ENCODE assay signal across 20 mouse cellular contexts in the genomic region with DNA sequence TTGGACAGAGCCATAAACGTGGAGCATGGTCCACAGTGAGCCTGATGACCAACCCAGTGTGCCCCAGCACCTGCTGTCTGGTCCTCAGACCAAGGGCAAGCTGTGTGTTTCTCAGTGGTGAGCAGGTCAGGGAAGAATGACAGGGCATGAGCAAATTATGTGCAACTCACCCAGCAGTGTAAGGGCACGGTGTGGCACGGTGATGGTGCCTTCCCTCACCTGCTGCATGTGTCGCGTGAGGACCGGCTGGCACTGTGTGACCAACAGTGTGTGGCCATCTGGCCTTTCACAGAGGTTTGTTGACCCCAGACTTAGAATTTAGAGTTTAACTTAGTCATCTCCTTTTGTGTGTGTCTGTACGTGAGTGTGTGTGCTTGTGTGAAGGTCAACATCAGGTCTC. TPM values are rescaled to one million over a fixed set of nuclear protein-coding genes. Genes with fewer than 3 reads are reported as not detected.
DNase-seq lines count a peak whose midpoint lies in the region; ATAC-seq and TF ChIP-seq lines count a peak whose summit lies in the region.
"Had no signal": no experiment of that assay in that cellular context is flagged by ENCODE, and none has a peak within 500 bp of the region (broad histone marks: within the 10 kb centered on the region; RNA-seq: fewer than 3 reads in every experiment).

No protein-coding gene starts in this region.

- H3K36me3 ChIP-seq in heart, embryonic 11.5 days (ENCODE audit: control insufficient read depth, insufficient read depth, low read length) = no peaks in the 10 kb centered on the region
- no peaks in the 10 kb centered on the region for H3K36me3 ChIP-seq in heart, embryonic 10.5 days
- H3K36me3 ChIP-seq in C2C12 (ENCODE audit: control insufficient read depth, insufficient read depth) = no peaks in the 10 kb centered on the region
- no peaks in the 10 kb centered on the region for H3K36me3 ChIP-seq in liver, embryonic 13.5 days
- H3K36me3 ChIP-seq in liver, postnatal 0 days (replicated peaks; ENCODE audit: insufficient read depth, low read length) = no peaks in the 10 kb centered on the region
- H3K36me3 ChIP-seq in limb, embryonic 10.5 days = no peaks in the 10 kb centered on the region
- no peaks in the 10 kb centered on the region for H3K36me3 ChIP-seq in hindbrain, embryonic 16.5 days (ENCODE audit: control insufficient read depth, insufficient read depth, low read length)
- H3K36me3 ChIP-seq: embryonic facial prominence, embryonic 15.5 days; heart, embryonic 13.5 days; hindbrain, embryonic 15.5 days had no signal

- H3K4me3 ChIP-seq in heart, embryonic 11.5 days (ENCODE audit: low read depth, low read length) = no peak overlapping the region
- H3K4me3 ChIP-seq in heart, embryonic 10.5 days = no peak overlapping the region
- H3K4me3 ChIP-seq in C2C12 (ENCODE audit: insufficient read depth, poor library complexity, severe bottlenecking) = no peak overlapping the region
- H3K4me3 ChIP-seq in liver, embryonic 13.5 days (replicated peaks) = no peak overlapping the region
- no peak overlapping the region for H3K4me3 ChIP-seq in liver, postnatal 0 days (ENCODE audit: low read depth, low read length)
- H3K4me3 ChIP-seq in limb, embryonic 10.5 days = no peak overlapping the region
- no peak overlapping the region for H3K4me3 ChIP-seq in hindbrain, embryonic 16.5 days (ENCODE audit: low read length)
- H3K4me3 ChIP-seq: embryonic facial prominence, embryonic 15.5 days; forebrain, embryonic 13.5 days; heart, adult 2 months; heart, embryonic 13.5 days; hindbrain, embryonic 15.5 days had no signal

- H3K27ac ChIP-seq in heart, embryonic 11.5 days (ENCODE audit: low read depth, low read length) = peak overlapping the region; percentile 67; the same call in 1 of the 2 replicates
- H3K27ac ChIP-seq in heart, embryonic 10.5 days = no peak overlapping the region
- peak overlapping the region; percentile 97 for H3K27ac ChIP-seq in liver, embryonic 13.5 days
- H3K27ac ChIP-seq in liver, postnatal 0 days (ENCODE audit: low read depth) = peak overlapping the region; percentile 87
- no peak overlapping the region for H3K27ac ChIP-seq in limb, embryonic 10.5 days
- H3K27ac ChIP-seq in hindbrain, embryonic 16.5 days (ENCODE audit: low read depth, low read length) = no peak overlapping the region
- H3K27ac ChIP-seq: embryonic facial prominence, embryonic 15.5 days; forebrain, embryonic 13.5 days; heart, adult 2 months; hindbrain, embryonic 15.5 days had no signal

- no peak overlapping the region for H3K9ac ChIP-seq in heart, embryonic 11.5 days (ENCODE audit: low read depth, low read length)
- peak overlapping the region; percentile 71 for H3K9ac ChIP-seq in liver, embryonic 13.5 days
- no peak overlapping the region for H3K9ac ChIP-seq in liver, postnatal 0 days (replicated peaks)
- H3K9ac ChIP-seq in hindbrain, embryonic 16.5 days (ENCODE audit: low read depth, low read length) = no peak overlapping the region
- H3K9ac ChIP-seq: embryonic facial prominence, embryonic 15.5 days; forebrain, embryonic 13.5 days; forebrain, postnatal 0 days; heart, embryonic 13.5 days; hindbrain, embryonic 15.5 days had no signal

- H3K79me3 ChIP-seq in C2C12 (ENCODE audit: low read depth) = no peaks in the 10 kb centered on the region

- H3K79me2 ChIP-seq in C2C12 (ENCODE audit: control insufficient read depth, insufficient read depth) = no peaks in the 10 kb centered on the region

- no peak for ATAC-seq in heart, embryonic 11.5 days (replicated peaks; ENCODE audit: insufficient number of reproducible peaks, low FRiP score, low TSS enrichment)
- ATAC-seq in liver, embryonic 13.5 days (ENCODE audit: low read depth) = no peak
- ATAC-seq in liver, postnatal 0 days = no peak
- no peak for ATAC-seq in hindbrain, embryonic 16.5 days
- ATAC-seq: forebrain, embryonic 13.5 days; forebrain, postnatal 0 days had no signal

- no peak overlapping the region for H3ac ChIP-seq in C2C12 (ENCODE audit: control insufficient read depth, insufficient read length, low read depth)

- no peak overlapping the region for H3K4me2 ChIP-seq in heart, embryonic 11.5 days
- H3K4me2 ChIP-seq in liver, embryonic 13.5 days = peak overlapping the region; percentile 78
- peak overlapping the region; percentile 71; the same call in 1 of the 2 replicates for H3K4me2 ChIP-seq in liver, postnatal 0 days (ENCODE audit: low read depth, low read length)
- no peak overlapping the region for H3K4me2 ChIP-seq in hindbrain, embryonic 16.5 days (ENCODE audit: low read length)
- H3K4me2 ChIP-seq: embryonic facial prominence, embryonic 15.5 days; forebrain, embryonic 13.5 days; hindbrain, embryonic 15.5 days had no signal

- no peak for TF ChIP-seq EP300 in liver, postnatal 0 days (IDR thresholded peaks at IDR 0.05; ENCODE audit: low read depth)

- WGBS in heart, embryonic 11.5 days (ENCODE audit: insufficient replicate concordance) = 92% methylated on average over 7 of the region's 7 CpGs
- 93% methylated on average over 7 of the region's 7 CpGs for WGBS in heart, embryonic 10.5 days
- WGBS in liver, embryonic 13.5 days (ENCODE audit: insufficient replicate concordance) = 85% methylated on average over 7 of the region's 7 CpGs
- WGBS in liver, postnatal 0 days (ENCODE audit: insufficient replicate concordance) = 93% methylated on average over 7 of the region's 7 CpGs
- 95% methylated on average over 7 of the region's 7 CpGs for WGBS in limb, embryonic 10.5 days
- WGBS in hindbrain, embryonic 16.5 days = 90% methylated on average over 7 of the region's 7 CpGs

- no peak for TF ChIP-seq CTCF in C2C12 (IDR thresholded peaks at IDR 0.05; ENCODE audit: control insufficient read depth, insufficient read depth, insufficient read length)
- no peak for TF ChIP-seq CTCF in liver, postnatal 0 days (IDR thresholded peaks at IDR 0.05; ENCODE audit: low read depth)

- peaks cover 20% of the 10 kb centered on the region for H3K27me3 ChIP-seq in heart, embryonic 11.5 days (ENCODE audit: control insufficient read depth, insufficient read depth, low read length)
- H3K27me3 ChIP-seq in heart, embryonic 10.5 days (ENCODE audit: insufficient read depth, poor library complexity, severe bottlenecking) = peaks cover 53% of the 10 kb centered on the region
- H3K27me3 ChIP-seq in C2C12 (ENCODE audit: control insufficient read depth, insufficient read depth, insufficient read length) = no peaks in the 10 kb centered on the region
- H3K27me3 ChIP-seq in liver, embryonic 13.5 days = no peaks in the 10 kb centered on the region
- no peaks in the 10 kb centered on the region for H3K27me3 ChIP-seq in liver, postnatal 0 days (ENCODE audit: insufficient read depth, low read length)
- no peaks in the 10 kb centered on the region for H3K27me3 ChIP-seq in limb, embryonic 10.5 days (ENCODE audit: low read depth, poor library complexity, severe bottlenecking)
- no peaks in the 10 kb centered on the region for H3K27me3 ChIP-seq in hindbrain, embryonic 16.5 days (replicated peaks; ENCODE audit: control insufficient read depth, insufficient read depth, low read length)
- H3K27me3 ChIP-seq: CH12.LX; embryonic facial prominence, embryonic 15.5 days; forebrain, embryonic 13.5 days; hindbrain, embryonic 15.5 days had no signal

- no peaks in the 10 kb centered on the region for H3K9me3 ChIP-seq in heart, embryonic 11.5 days (replicated peaks; ENCODE audit: control insufficient read depth, low read length)
- no peaks in the 10 kb centered on the region for H3K9me3 ChIP-seq in heart, embryonic 10.5 days
- no peaks in the 10 kb centered on the region for H3K9me3 ChIP-seq in liver, embryonic 13.5 days (replicated peaks)
- H3K9me3 ChIP-seq in liver, postnatal 0 days (ENCODE audit: low read length) = no peaks in the 10 kb centered on the region
- no peaks in the 10 kb centered on the region for H3K9me3 ChIP-seq in limb, embryonic 10.5 days (replicated peaks)
- no peaks in the 10 kb centered on the region for H3K9me3 ChIP-seq in hindbrain, embryonic 16.5 days (ENCODE audit: control insufficient read depth, low read length)
- H3K9me3 ChIP-seq: embryonic facial prominence, embryonic 15.5 days; forebrain, embryonic 13.5 days; heart, embryonic 13.5 days; hindbrain, embryonic 15.5 days had no signal

- no peak for DNase-seq in heart, embryonic 10.5 days (ENCODE audit: low spot score)
- no peak for DNase-seq in liver, embryonic 13.5 days
- no peak for DNase-seq in liver, postnatal 0 days
- DNase-seq in limb, embryonic 10.5 days (ENCODE audit: low spot score) = no peak
- DNase-seq: adrenal gland, postnatal 25 days; cerebellum, adult 2 months; cerebellum, postnatal 14 days; embryo, embryonic 11 days; forebrain, postnatal 0 days; gastrocnemius, postnatal 14 days; heart, adult 2 months; heart, postnatal 36 days had no signal

- H3K4me1 ChIP-seq in heart, embryonic 11.5 days (ENCODE audit: control insufficient read depth, insufficient read depth, low read length) = peaks cover 46% of the 10 kb centered on the region
- peaks cover 45% of the 10 kb centered on the region for H3K4me1 ChIP-seq in heart, embryonic 10.5 days
- H3K4me1 ChIP-seq in liver, embryonic 13.5 days (replicated peaks) = peaks cover 70% of the 10 kb centered on the region
- peaks cover 48% of the 10 kb centered on the region for H3K4me1 ChIP-seq in liver, postnatal 0 days (ENCODE audit: insufficient read depth)
- H3K4me1 ChIP-seq in limb, embryonic 10.5 days = peaks cover 25% of the 10 kb centered on the region
- H3K4me1 ChIP-seq in hindbrain, embryonic 16.5 days (ENCODE audit: control insufficient read depth, insufficient read depth, low read depth, low read length) = peaks cover 19% of the 10 kb centered on the region

TF ChIP-seq in C2C12, 6 proteins besides CTCF, POLR2A, EP300 and RAD21:
- TF ChIP-seq MYOD1 (IDR thresholded peaks at IDR 0.05; ENCODE audit: control insufficient read depth, insufficient read length, low read depth) = peak; percentile 41
- TF ChIP-seq CEBPB (IDR thresholded peaks at IDR 0.05; ENCODE audit: low read depth) = no peak
- no peak for TF ChIP-seq MAX (IDR thresholded peaks at IDR 0.05)
- no peak for TF ChIP-seq USF1 (IDR thresholded peaks at IDR 0.05; ENCODE audit: low read depth)
- TF ChIP-seq MYOG (IDR thresholded peaks at IDR 0.05; ENCODE audit: control insufficient read depth, extremely low read depth, insufficient read length) = no peak

RNA-seq across cellular contexts. Expression of gene Spock2, which starts 28.8 kb away (rescaled TPM):
- 1.2 and 1.3 TPM in 2 replicates for polyA plus RNA-seq in heart, embryonic 11.5 days (2014; fragmentation: Nextera tagmentation; extraction: Ambion mirVana)
- polyA plus RNA-seq in heart, embryonic 10.5 days (2016; fragmentation: Nextera tagmentation; extraction: Ambion mirVana) = 0.65 and 0.85 TPM in 2 replicates
- polyA plus RNA-seq in C2C12 (2012; fragmentation: generic; extraction: Trizol) = 12.1 TPM
- polyA plus RNA-seq in liver, embryonic 13.5 days (2015; fragmentation: Nextera tagmentation; extraction: Ambion mirVana) = 0.13 and 0.21 TPM in 2 replicates
- polyA plus RNA-seq in liver, postnatal 0 days (2015; fragmentation: Nextera tagmentation; extraction: Ambion mirVana) = 0.09 and 0.11 TPM in 2 replicates
- 1.1 and 2.0 TPM in 2 replicates for polyA plus RNA-seq in limb, embryonic 10.5 days (2016; fragmentation: Nextera tagmentation; extraction: Ambion mirVana)
- polyA plus RNA-seq in hindbrain, embryonic 16.5 days (2015; fragmentation: Nextera tagmentation; extraction: Ambion mirVana) = 119 and 128 TPM in 2 replicates

Comparison
In these comparisons a context has a peak if more than half of its experiments do, and no peak if none do; other contexts are left out.
1. H3K27ac ChIP-seq: peak in heart, embryonic 11.5 days (single experiment), liver, embryonic 13.5 days (single experiment) and liver, postnatal 0 days (single experiment); none in heart, embryonic 10.5 days (single experiment), limb, embryonic 10.5 days (single experiment) and hindbrain, embryonic 16.5 days (single experiment).
2. H3K4me2 ChIP-seq: peak in liver, embryonic 13.5 days (single experiment) and liver, postnatal 0 days (single experiment); none in heart, embryonic 11.5 days (single experiment) and hindbrain, embryonic 16.5 days (single experiment).